Mouse (Mus musculus): ENCODE measurements around the gene Rps23. TPM values are rescaled to one million over a fixed set of nuclear protein-coding genes. Genes with fewer than 3 reads are reported as not detected.
"Not testable (repeated sequence)": the region's sequence is repeated elsewhere in the genome, so short reads cannot be mapped to it uniquely, and the experiment has no call there.

Rps23 gene
- total RNA-seq (2021): 100 to 1,000 TPM; 352 to 358 TPM
- long read RNA-seq, experiment 1, transcript Rps23-201 (4 exons, 937 nt): major isoform, 99 of 102 reads
- long read RNA-seq, experiment 1, partial matches to known transcripts: 0 of 102 reads
- long read RNA-seq, experiment 1, other reads (novel, unspliced or antisense): 1 of 102 reads
- long read RNA-seq, experiment 2, transcript Rps23-201 (4 exons, 937 nt): major isoform, 75 of 79 reads
- long read RNA-seq, experiment 2, partial matches to known transcripts: 3 of 79 reads
- long read RNA-seq, experiment 2, other reads (novel, unspliced or antisense): 0 of 79 reads

- peak; percentile 89 for DNase-seq
These were observed at the start of gene Rps23 for GRCm38 (mm10) chr13:90922751-90923612. Gene Rps23, plus strand, starts transcription at chr13:90922958.

GRCm38 (mm10) chr13:90881727-90882429 lies 40.9 kb upstream of the Rps23 start:
- DNase-seq: no peak

DNA sequence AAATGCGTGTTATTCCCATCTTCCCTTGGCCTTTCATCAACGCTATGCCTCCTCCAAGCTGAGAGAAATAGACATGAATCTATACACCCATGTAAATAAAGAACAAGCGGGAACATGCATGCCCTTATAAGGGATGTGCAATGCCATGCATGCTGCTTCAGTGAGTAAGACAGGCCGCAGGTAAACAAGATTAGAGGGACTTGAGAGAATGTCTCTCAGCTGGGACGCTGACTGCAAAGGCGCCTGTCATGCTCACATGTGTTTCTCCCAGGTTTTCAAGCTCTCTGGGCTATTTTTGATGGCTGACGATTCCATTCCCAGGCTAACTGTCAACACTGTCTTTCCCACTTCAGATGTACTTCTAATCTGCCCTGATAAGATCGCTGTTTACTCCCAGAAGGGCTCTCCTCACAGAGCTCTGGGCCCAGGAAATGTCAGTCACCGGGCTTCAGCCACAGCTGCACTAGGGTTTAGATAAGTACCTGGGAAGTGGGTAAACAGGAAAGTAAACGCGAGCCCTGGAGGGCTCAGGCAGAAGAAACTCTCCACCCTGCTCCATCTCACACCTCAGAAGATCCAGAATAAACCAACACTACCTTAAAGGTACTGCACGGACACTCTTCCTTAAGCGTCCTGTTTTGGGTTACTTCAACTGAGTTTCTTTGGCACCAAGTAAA lies 36.8 kb upstream of the Rps23 start:
- no peak for DNase-seq

DNA sequence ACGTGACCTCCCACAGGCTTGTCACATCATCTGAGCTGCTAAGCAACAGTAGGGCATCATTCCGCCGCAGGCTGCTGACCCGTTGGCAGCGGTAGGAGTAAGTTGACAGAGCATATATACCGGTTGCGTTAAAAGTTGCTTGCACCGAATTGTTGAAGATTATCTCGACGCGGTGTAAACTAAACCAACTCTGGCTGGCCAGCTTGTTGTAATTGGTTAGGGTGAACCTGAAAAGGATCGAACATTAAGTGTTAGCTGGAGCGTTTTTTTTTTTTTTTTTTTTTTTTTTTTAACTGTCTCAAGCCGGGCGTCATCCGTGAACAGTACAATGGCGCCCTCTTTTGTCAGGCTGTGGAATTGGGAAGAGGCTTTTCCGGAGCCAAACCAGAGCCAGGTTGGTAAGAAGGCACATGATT lies 36.2 kb upstream of the Rps23 start:
- DNase-seq: peak; percentile 73

- DNase-seq: no peak
These were observed 32.6 kb upstream of the Rps23 start for GRCm38 (mm10) chr13:90890111-90890510.

- no peak for DNase-seq
These were observed 27.9 kb upstream of the Rps23 start for GRCm38 (mm10) chr13:90894819-90895218.

- peak; percentile 61 for DNase-seq
These were observed 26.7 kb upstream of the Rps23 start for GRCm38 (mm10) chr13:90896098-90896497.

DNA sequence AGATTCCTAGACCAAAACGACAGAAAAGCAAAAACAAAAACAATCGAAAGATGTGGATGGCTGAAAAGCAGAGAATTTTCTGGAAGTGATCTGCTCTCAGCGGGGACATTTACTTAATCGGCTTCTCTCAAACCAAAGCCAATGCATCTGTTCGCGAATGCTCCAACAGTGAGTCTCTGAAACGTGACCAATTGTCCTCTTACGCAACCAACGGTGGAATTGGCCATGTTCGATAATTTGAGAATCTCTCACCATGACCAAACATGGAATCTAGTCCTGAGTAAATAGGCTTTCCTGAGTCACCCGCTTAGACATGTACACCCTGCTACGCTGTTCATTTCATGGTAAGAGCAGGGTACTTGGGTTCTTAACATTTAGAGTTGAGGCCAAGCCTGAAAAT lies 25.9 kb upstream of the Rps23 start:
- DNase-seq: no peak

DNA sequence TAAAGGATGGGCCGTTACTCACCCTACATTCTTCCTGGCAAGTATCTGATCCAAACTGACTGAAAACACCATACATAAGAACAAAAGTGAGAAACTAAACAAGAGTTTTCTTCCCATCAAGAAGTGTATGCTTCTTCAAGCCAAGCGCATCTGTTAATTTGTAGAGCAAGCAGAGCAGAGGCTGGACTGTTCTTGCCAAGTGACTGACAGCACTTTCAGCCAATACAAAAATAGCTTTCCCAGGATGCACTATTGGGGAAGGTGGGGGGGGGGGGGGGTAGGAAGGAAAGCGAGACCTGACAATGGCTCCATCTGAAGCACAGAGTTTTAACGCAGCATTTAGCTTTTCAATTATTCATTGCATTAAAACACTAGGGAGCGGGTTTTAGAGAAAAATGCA lies 17.6 kb upstream of the Rps23 start, which contains the start of gene Atp6ap1l:
Atp6ap1l (minus strand) TSS at position 180 of the 400 bp plus-strand sequence.
- DNase-seq: no peak

DNA sequence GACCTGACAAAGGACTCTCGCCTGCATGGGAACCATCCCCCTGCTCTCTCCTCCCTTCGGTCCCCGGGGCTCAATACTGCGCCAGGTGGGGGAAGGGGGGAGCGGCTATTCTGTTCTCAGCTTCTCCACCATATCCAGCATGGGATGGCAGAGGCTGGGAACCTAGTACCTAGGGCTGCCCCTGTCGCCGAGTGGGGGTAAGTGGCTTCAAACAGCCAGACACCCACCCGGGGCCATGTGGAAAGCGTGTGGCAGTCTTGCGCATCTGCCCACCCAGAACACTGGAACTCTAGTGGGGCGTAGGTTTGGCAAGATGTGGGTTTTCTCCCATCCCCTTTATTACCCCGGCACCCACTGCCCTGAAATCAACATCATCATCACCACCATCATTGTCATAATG lies 15.4 kb upstream of the Rps23 start:
- DNase-seq: no peak

- no peak for DNase-seq
These were observed 9.7 kb upstream of the Rps23 start for GRCm38 (mm10) chr13:90912760-90913674.

GRCm38 (mm10) chr13:90913675-90914192 lies 9.0 kb upstream of the Rps23 start:
- no peak for DNase-seq

GRCm38 (mm10) chr13:90914721-90915120 lies 8.0 kb upstream of the Rps23 start:
- no peak for DNase-seq

DNA sequence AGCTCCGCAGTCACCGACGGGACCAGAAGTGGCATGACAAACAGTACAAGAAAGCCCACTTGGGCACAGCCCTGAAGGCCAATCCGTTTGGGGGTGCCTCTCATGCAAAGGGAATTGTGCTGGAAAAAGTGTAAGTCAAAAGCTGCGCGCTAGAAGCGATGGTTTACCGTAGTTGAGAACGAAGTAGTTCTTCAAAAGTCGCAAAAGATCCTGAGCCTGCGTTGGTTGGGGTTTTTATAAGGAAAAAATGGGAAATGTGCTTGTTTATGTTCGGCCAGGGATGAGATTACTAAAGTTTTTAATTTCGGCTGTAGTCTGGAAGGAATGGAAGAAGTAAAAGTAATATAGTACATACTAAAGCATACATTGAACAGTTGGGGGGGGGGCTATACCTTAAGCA lies 859 bp downstream of the Rps23 start:
- DNase-seq: not testable (repeated sequence)

GRCm38 (mm10) chr13:90924072-90924471 lies 1.3 kb downstream of the Rps23 start:
- no peak for DNase-seq

DNA sequence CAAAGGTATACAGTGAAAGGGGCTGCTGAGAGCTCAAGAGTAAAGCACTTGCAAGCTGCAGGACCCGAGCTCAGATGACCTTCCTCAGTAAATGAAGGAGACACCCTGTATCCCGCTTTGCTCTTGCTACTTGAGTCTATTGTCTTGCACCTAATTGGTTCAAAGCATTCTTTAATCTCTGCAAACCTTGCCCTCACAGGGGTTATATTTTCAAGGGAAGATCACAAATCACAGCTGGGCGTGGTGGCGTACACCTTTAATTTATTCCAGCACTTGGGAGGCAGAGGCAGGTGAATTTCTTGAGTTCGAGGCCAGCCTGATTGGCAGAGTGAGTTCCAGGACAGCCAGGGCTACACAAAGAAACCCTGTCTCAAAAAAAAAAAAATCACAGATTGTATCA lies 2.4 kb downstream of the Rps23 start:
- DNase-seq: no peak

DNA sequence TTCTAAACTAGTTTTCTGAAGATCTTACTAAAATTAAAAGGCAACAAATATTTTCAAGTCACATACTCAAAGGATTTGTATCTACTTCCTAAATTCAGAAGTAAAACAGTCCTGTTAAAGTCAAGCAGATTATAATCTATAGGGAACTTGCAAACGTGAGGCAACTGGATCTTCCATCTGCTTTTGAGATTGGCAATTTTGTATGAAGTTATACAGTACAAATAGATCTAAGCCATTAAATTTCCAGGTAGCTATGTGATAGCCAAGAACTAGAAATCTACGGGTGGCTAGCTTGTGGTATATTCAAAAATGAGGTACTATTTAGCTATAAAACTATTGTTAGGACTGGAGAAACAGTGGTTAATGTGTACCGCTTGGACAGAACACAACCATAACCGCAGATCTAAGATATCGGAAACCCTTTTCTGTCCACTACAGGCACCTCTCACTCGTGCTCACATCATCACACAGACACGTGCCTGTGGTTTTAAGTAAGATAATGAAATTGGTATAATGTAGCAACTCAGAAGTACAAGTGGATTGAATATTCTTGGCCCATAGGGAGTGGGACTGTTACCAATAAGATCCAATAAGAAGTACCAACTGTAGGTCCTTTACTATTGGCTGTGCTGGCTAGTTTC lies 3.5 kb downstream of the Rps23 start:
- DNase-seq: no peak

DNA sequence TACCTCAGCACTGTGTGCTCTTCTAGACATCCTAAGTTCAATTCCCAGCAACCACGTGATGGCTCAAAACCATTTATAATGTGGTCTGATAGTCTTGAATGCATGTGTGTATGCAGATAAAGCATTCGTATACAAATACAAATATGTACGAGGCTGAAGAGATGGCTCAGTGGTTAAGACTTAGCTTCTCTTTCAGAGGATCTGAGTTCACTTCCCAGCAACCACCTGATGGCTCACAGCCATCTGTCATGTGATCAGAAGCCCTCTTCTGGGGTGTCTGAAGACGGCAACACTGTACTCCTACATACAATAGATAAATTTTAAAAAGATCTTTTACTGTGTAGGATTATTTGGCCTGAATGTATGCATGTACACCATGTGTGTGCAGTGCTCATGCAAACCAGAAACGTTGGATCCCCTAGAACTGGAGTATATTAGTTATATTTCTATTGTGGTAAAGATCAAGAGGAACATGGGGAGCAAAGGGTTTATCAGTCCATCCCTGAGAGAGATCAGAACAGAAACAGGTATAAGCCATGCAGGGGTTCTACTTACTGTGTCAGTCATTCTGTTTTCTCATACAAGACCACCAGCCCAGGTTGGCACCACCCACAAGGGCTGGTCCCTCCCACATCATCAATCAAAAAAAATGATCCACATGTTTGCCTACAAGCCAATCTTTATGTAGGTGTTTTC lies 4.3 kb downstream of the Rps23 start:
- no peak for DNase-seq

- not testable (repeated sequence) for DNase-seq
These were observed 5.5 kb downstream of the Rps23 start for GRCm38 (mm10) chr13:90928266-90928665.

- peak; percentile 69 for DNase-seq
These were observed 7.1 kb downstream of the Rps23 start for GRCm38 (mm10) chr13:90929847-90930246.

Data from gastrocnemius, postnatal 10 days (tissue).